Mouse (Mus musculus) MEL-GATA-1-ER (cell line): Measurements from ENCODE around the gene Ric8b.
A peak's percentile ranks its signal among the peaks of the same experiment; 100 is the strongest.

Experiments used
- DNase-seq: peaks from one replicate; pipeline ENCODE4 v3.0.0-alpha.2; 2012; ENCODE audit warnings: low read depth; ENCODE audit errors: extremely low read depth

Gene Ric8b

GRCm38 (mm10) chr10:85006573-85007310 lies 89.3 kb downstream of the Ric8b start:
- DNase-seq, result no peak

DNA sequence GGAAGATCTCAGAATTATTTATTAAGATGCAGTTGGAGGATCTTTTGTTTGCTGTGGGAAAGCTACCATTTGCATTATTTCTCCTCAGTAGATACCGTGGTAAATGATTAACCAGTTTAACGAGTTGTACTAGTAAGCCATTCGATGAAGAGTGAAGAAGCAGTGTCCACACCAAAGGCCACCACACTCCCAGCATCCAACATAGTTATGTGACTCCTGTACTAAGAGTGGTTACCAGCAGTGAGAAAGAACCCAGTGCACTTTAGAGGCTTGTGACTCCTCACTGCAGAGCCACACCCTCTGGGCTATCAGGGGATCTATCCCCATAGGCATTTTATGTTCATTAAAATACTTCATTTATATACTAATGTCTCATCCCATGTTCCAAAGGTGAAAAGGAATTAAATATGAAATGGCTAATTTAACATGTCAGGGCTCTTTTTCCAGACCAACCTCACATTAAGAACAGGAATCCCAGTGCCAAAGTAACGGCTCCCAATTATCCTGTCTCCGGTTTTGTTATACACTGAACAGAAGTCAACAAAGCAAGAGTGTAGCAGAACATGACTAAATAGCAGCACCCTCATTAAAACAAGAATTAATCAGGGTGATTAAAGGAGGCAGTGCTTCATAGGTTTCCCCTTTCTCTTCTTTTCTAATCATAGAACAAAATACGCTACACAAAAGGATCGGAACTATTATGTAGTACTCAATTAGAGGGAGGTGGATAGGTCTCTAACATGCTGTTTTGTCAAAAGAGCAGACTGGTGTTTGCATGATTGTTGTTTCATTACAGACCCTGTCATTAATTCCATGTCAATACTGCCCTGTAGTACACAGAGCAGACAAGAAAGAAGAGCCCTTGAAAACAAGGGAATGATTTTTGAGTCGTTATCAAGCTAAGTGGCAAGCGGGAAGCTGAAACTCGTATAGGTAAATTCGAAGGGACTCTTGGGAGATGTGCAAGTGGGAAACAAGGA lies 90.7 kb downstream of the Ric8b start:
- no peak for DNase-seq

DNA sequence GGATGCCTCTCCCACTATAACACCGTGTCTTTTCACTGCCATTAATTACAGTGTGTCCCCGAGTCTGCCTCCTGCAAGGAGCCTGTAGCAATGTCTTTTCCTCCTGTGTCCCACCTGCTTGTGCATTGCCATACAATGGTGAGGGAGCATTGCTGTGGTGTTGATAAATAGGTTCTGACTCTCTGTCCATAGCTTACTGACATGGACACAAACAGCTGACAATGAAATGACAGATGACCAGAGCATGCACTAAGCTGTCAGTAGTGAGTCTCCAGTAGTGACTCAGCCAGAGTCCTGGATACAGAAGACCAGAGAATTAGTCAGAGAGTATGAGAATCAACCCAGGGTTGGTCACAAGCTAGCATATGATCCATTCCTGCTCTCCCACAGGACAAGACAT lies 93.7 kb downstream of the Ric8b start:
- DNase-seq, result no peak

DNA sequence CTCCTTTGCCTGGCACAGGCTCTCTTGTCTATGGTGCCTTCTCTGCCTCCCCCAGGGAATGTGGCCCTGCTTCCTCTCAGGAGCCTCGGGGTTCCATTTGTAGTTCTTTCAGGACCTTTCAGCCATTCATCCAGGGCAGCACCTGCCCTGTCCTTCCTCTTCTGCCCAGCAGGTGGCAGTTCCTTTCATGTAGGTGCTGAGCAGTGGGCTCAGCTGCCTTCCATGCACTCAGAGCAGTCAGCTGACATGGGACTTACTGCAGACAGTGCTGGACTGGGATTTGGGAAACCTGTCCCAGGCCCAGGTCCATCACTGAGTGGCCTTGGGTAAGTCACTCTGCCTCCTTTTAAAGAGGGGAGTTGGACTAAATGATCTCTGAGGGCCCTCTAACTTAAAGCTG lies 96.0 kb downstream of the Ric8b start:
- no peak for DNase-seq

GRCm38 (mm10) chr10:85013924-85014428 lies 96.6 kb downstream of the Ric8b start:
- no peak for DNase-seq

GRCm38 (mm10) chr10:85014456-85014976 lies 97.1 kb downstream of the Ric8b start:
- DNase-seq, result no peak

GRCm38 (mm10) chr10:85022647-85023312 lies 105.4 kb downstream of the Ric8b start:
- no peak for DNase-seq

GRCm38 (mm10) chr10:85023313-85023666 lies 105.9 kb downstream of the Ric8b start:
- DNase-seq, result no peak

GRCm38 (mm10) chr10:85025799-85026424 lies 108.5 kb downstream of the Ric8b start:
- peak; percentile 19 for DNase-seq

DNA sequence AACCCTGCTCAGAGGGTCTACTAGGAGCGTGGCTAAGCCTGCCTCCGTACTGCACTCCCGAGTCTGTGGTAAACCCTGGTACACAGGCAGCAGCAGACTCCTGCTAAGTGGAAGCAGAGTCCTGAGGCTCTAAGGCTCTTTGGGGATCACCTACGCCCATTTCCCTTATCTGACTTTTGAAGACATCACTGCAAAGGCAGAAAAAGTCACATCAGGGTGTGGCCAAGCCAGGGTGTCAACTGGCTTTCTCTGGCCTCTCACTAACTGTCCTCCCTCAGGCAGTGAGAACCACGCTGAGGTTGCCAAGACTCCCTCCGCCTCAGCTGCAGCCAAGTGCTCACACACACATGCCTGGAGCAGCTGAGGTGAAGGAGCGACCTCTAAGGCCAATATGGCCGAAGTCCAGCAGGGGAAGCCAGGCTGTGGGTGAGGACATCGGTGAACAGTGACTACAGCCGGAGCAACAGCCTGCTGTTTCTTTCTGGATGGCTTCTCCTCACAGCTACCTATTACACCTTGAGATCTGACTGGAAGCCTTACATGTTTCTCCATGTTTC lies 110.3 kb downstream of the Ric8b start:
- no peak for DNase-seq

DNA sequence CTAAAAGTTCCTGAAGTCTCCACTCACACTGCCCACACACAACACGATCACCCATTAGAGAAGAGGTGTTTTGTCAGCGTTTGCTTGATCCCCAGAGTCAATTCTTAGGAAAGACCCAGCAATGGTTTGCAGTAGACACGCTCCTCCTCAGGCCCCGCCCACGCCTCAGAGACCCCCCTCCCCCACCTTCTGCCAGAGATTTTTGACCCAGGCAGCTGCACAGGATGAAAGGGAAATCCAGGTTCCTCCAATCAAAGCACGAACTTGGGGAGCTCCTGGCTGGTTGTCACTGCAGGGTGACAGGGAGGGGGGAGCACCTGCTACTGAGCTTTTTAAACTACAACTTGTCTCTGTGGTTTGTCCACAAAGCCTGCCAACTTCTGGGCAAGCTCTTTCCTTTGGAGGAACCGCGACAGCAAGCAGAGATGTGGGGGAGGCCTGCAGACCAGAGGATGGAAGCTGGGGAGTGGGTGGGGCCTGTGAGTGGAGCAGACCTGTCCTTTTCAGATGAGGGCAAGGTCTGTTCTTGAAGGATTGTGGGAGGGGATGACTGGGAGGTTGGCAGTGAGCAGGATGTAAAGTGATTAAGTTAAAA lies 117.8 kb downstream of the Ric8b start:
- DNase-seq, result no peak

- no peak for DNase-seq
Observed at GRCm38 (mm10) chr10:85038147-85038546, 120.7 kb downstream of the Ric8b start.

DNA sequence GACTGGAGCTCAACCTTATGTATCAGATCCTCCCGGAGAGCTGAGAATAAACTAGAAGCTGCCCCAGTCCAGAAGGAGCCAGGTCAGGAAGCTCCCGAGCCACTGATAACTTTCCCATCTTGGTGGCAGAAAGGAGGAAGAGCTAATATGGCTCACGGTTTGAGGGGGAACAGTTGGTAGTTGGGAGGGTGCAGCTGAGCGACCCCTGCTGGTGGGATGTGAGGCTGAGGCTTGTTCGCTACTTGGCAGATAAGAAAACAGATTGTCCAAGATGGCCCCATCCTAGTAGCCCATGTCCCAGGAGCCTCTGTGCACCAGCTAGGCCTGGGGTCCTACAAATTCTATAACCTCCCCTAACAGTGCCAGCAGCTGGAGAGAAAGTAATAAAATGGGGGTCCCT lies 121.4 kb downstream of the Ric8b start:
- no peak for DNase-seq

- no peak for DNase-seq
Observed at GRCm38 (mm10) chr10:85044191-85044711, 126.8 kb downstream of the Ric8b start.

DNA sequence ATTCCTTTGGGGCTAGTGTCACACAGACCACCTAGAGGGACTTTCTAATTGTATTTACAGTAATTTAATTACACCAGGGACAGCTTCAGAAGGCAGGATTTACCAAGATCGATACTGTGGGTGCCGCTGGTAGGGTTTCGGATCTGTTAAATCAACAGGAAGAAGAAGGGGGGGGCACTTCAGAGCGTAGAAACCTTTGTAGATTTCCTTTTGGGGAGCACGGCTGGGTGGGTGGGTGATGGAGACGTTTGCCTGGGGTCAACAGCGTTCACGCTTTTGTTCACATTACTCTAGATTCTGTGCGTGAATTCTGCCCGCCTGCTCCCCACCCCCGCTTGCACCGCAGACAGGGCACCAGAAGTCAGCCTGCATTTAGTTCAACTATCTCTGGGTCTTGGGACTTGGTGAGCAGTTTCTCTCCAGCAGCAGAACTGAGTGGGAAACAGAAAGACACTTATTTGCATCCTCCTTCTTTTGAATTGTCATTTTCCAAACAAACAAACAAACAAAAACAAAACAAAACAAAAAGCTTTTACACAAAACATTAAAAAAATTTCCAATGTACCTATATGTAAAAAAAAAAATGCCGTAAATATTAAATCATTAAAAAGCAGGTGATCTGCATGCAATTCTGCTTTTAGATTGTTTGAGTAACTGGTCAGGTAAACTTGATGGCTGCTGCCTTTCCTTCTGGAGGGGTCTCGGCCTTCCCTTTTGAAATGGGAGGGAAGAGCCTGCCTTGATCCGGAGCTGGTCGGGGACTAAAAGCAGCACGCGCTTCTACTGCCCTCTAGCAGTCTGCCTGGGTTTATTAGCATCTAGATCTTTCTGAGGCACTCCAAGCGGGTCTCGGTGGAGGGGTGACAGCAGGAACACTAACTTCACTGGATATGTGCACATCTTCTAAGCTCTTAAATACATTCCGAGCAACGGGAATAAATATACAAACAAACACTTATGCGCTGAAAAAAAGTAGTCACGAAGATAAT lies 127.6 kb downstream of the Ric8b start:
- DNase-seq, result no peak

GRCm38 (mm10) chr10:85046585-85046984 lies 129.2 kb downstream of the Ric8b start:
- peak; percentile 22 for DNase-seq

DNA sequence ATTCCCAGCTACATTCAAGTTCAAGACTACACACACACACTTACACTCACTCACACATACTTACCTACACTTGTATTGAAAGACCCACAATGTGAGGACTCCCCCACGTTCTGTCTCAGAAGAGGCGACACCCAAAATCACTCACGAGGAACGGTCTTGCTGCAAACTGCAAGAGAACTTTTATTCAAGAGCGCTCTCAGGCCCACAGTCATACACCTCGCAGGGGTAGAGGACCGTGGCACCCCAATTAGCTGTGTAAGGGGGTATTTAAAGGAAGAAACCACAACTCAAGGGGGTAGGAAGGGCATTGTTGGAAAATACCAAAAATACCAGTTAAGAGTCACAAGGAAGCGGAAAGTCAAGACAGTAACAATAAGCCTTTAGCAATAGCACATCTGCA lies 130.6 kb downstream of the Ric8b start:
- DNase-seq, result no peak

GRCm38 (mm10) chr10:85050668-85051208 lies 133.3 kb downstream of the Ric8b start:
- no peak for DNase-seq

GRCm38 (mm10) chr10:85052451-85052850 lies 135.0 kb downstream of the Ric8b start:
- no peak for DNase-seq
